Mouse (Mus musculus): Measurements from ENCODE around the gene Gm42791. TPM values are rescaled to one million over a fixed set of nuclear protein-coding genes. Genes with fewer than 3 reads are reported as not detected.

The Gm42791 gene
- polyA plus RNA-seq, 1 experiment from 2014 or later, result 5.8 TPM

- Histone ChIP-seq H3K36me3 (ENCODE audit: control insufficient read depth, insufficient read depth) (no peaks in the 10 kb centered on the region), H3K4me2 (ENCODE audit: low read length) (no peak overlapping the region), H3K4me3 (replicated peaks; ENCODE audit: low read length) (no peak overlapping the region), H3K27ac (ENCODE audit: low read length) (no peak overlapping the region), H3K27me3 (replicated peaks; ENCODE audit: control insufficient read depth, insufficient read depth, low read length) (no peaks in the 10 kb centered on the region), H3K9ac (replicated peaks; ENCODE audit: low read depth, low read length) (no peak overlapping the region), H3K4me1 (replicated peaks; ENCODE audit: control insufficient read depth, insufficient read depth, low read length) (peaks cover 3% of the 10 kb centered on the region), H3K9me3 (ENCODE audit: control insufficient read depth, low read length) (peaks cover 3% of the 10 kb centered on the region)
- ATAC-seq, result no peak
- WGBS, result 87% methylated on average over 7 of the region's 7 CpGs
Measured at GRCm38 (mm10) chr5:148989480-148989879, 5.5 kb downstream of the Gm42791 start.

- no peak for ATAC-seq
- Histone ChIP-seq H3K27ac (ENCODE audit: low read length) (no peak overlapping the region), H3K27me3 (replicated peaks; ENCODE audit: control insufficient read depth, insufficient read depth, low read length) (no peaks in the 10 kb centered on the region), H3K4me3 (replicated peaks; ENCODE audit: low read length) (no peak overlapping the region), H3K36me3 (ENCODE audit: control insufficient read depth, insufficient read depth) (no peaks in the 10 kb centered on the region), H3K4me2 (ENCODE audit: low read length) (no peak overlapping the region), H3K9me3 (ENCODE audit: control insufficient read depth, low read length) (peaks cover 8% of the 10 kb centered on the region), H3K9ac (replicated peaks; ENCODE audit: low read depth, low read length) (no peak overlapping the region), H3K4me1 (replicated peaks; ENCODE audit: control insufficient read depth, insufficient read depth, low read length) (no peaks in the 10 kb centered on the region)
- WGBS, result 41% methylated on average over 13 of the region's 13 CpGs
Measured at GRCm38 (mm10) chr5:148984961-148985360, 10.0 kb downstream of the Gm42791 start.

- no peaks in the 10 kb centered on the region for H3K27me3 ChIP-seq (replicated peaks; ENCODE audit: control insufficient read depth, insufficient read depth, low read length)
- H3K4me2 ChIP-seq (ENCODE audit: low read length), result no peak overlapping the region
- no peak overlapping the region for H3K9ac ChIP-seq (replicated peaks; ENCODE audit: low read depth, low read length)
- H3K36me3 ChIP-seq (ENCODE audit: control insufficient read depth, insufficient read depth), result no peaks in the 10 kb centered on the region
- no peaks in the 10 kb centered on the region for H3K4me1 ChIP-seq (replicated peaks; ENCODE audit: control insufficient read depth, insufficient read depth, low read length)
- WGBS, result 100% methylated on average over 1 of the region's 1 CpGs
- peaks cover 8% of the 10 kb centered on the region for H3K9me3 ChIP-seq (ENCODE audit: control insufficient read depth, low read length)
- ATAC-seq, result no peak
- no peak overlapping the region for H3K27ac ChIP-seq (ENCODE audit: low read length)
- H3K4me3 ChIP-seq (replicated peaks; ENCODE audit: low read length), result no peak overlapping the region
Measured at GRCm38 (mm10) chr5:148983696-148984095, 11.3 kb downstream of the Gm42791 start.

- no peak for ATAC-seq
- H3K4me1 ChIP-seq (replicated peaks; ENCODE audit: control insufficient read depth, insufficient read depth, low read length), result no peaks in the 10 kb centered on the region
- H3K9me3 ChIP-seq (ENCODE audit: control insufficient read depth, low read length), result peaks cover 8% of the 10 kb centered on the region
- no peaks in the 10 kb centered on the region for H3K36me3 ChIP-seq (ENCODE audit: control insufficient read depth, insufficient read depth)
- no peaks in the 10 kb centered on the region for H3K27me3 ChIP-seq (replicated peaks; ENCODE audit: control insufficient read depth, insufficient read depth, low read length)
- 87% methylated on average over 12 of the region's 12 CpGs for WGBS
- H3K27ac ChIP-seq (ENCODE audit: low read length), result no peak overlapping the region
- no peak overlapping the region for H3K9ac ChIP-seq (replicated peaks; ENCODE audit: low read depth, low read length)
- H3K4me3 ChIP-seq (replicated peaks; ENCODE audit: low read length), result no peak overlapping the region
- no peak overlapping the region for H3K4me2 ChIP-seq (ENCODE audit: low read length)
Measured at GRCm38 (mm10) chr5:148983108-148983664, 11.8 kb downstream of the Gm42791 start.

GRCm38 (mm10) chr5:148982396-148982795 lies 12.6 kb downstream of the Gm42791 start:
- Histone ChIP-seq H3K4me2 (ENCODE audit: low read length) (no peak overlapping the region), H3K36me3 (ENCODE audit: control insufficient read depth, insufficient read depth) (no peaks in the 10 kb centered on the region), H3K9me3 (ENCODE audit: control insufficient read depth, low read length) (peaks cover 4% of the 10 kb centered on the region; the same call in 1 of the 2 replicates), H3K27me3 (replicated peaks; ENCODE audit: control insufficient read depth, insufficient read depth, low read length) (no peaks in the 10 kb centered on the region), H3K4me1 (replicated peaks; ENCODE audit: control insufficient read depth, insufficient read depth, low read length) (0 out of 2 replicates have a peak, but pooled peaks cover 3% of the 10 kb centered on the region), H3K9ac (replicated peaks; ENCODE audit: low read depth, low read length) (no peak overlapping the region), H3K27ac (ENCODE audit: low read length) (no peak overlapping the region), H3K4me3 (replicated peaks; ENCODE audit: low read length) (no peak overlapping the region)
- WGBS, result 80% methylated on average over 7 of the region's 7 CpGs
- ATAC-seq, result no peak

GRCm38 (mm10) chr5:148980607-148981006 lies 14.3 kb downstream of the Gm42791 start:
- H3K27ac ChIP-seq (ENCODE audit: low read length), result no peak overlapping the region
- H3K9ac ChIP-seq (replicated peaks; ENCODE audit: low read depth, low read length), result no peak overlapping the region
- no peaks in the 10 kb centered on the region for H3K36me3 ChIP-seq (ENCODE audit: control insufficient read depth, insufficient read depth)
- H3K27me3 ChIP-seq (replicated peaks; ENCODE audit: control insufficient read depth, insufficient read depth, low read length), result no peaks in the 10 kb centered on the region
- 74% methylated on average over 6 of the region's 6 CpGs for WGBS
- no peak overlapping the region for H3K4me3 ChIP-seq (replicated peaks; ENCODE audit: low read length)
- ATAC-seq, result no peak
- no peak overlapping the region for H3K4me2 ChIP-seq (ENCODE audit: low read length)
- 0 out of 2 replicates have a peak, but pooled peaks cover 3% of the 10 kb centered on the region for H3K4me1 ChIP-seq (replicated peaks; ENCODE audit: control insufficient read depth, insufficient read depth, low read length)
- peaks cover 4% of the 10 kb centered on the region; the same call in 1 of the 2 replicates for H3K9me3 ChIP-seq (ENCODE audit: control insufficient read depth, low read length)

GRCm38 (mm10) chr5:148978458-148979165 lies 16.3 kb downstream of the Gm42791 start:
- 64% methylated on average over 18 of the region's 18 CpGs for WGBS
- peaks cover under 1% of the 10 kb centered on the region; the same call in 1 of the 2 replicates for H3K9me3 ChIP-seq (ENCODE audit: control insufficient read depth, low read length)
- no peak overlapping the region for H3K4me3 ChIP-seq (replicated peaks; ENCODE audit: low read length)
- H3K27me3 ChIP-seq (replicated peaks; ENCODE audit: control insufficient read depth, insufficient read depth, low read length), result no peaks in the 10 kb centered on the region
- no peak overlapping the region for H3K9ac ChIP-seq (replicated peaks; ENCODE audit: low read depth, low read length)
- H3K4me1 ChIP-seq (replicated peaks; ENCODE audit: control insufficient read depth, insufficient read depth, low read length), result 0 out of 2 replicates have a peak, but pooled peaks cover 3% of the 10 kb centered on the region
- ATAC-seq, result no peak
- no peak overlapping the region for H3K4me2 ChIP-seq (ENCODE audit: low read length)
- H3K27ac ChIP-seq (ENCODE audit: low read length), result no peak overlapping the region
- no peaks in the 10 kb centered on the region for H3K36me3 ChIP-seq (ENCODE audit: control insufficient read depth, insufficient read depth)

- Histone ChIP-seq H3K4me3 (replicated peaks; ENCODE audit: low read length) (no peak overlapping the region), H3K9ac (replicated peaks; ENCODE audit: low read depth, low read length) (no peak overlapping the region), H3K4me1 (replicated peaks; ENCODE audit: control insufficient read depth, insufficient read depth, low read length) (peaks cover 10% of the 10 kb centered on the region; the same call in 1 of the 2 replicates), H3K9me3 (ENCODE audit: control insufficient read depth, low read length) (no peaks in the 10 kb centered on the region), H3K27me3 (replicated peaks; ENCODE audit: control insufficient read depth, insufficient read depth, low read length) (no peaks in the 10 kb centered on the region), H3K4me2 (ENCODE audit: low read length) (no peak overlapping the region), H3K27ac (ENCODE audit: low read length) (0 out of 2 replicates have a peak overlapping the region, but pooled peaks have one; percentile 4), H3K36me3 (ENCODE audit: control insufficient read depth, insufficient read depth) (no peaks in the 10 kb centered on the region)
- ATAC-seq, result no peak
- 32% methylated on average over 14 of the region's 14 CpGs for WGBS
Measured at GRCm38 (mm10) chr5:148977698-148978457, 17.1 kb downstream of the Gm42791 start.

- Histone ChIP-seq H3K27ac (ENCODE audit: low read length) (no peak overlapping the region), H3K9ac (replicated peaks; ENCODE audit: low read depth, low read length) (no peak overlapping the region), H3K36me3 (ENCODE audit: control insufficient read depth, insufficient read depth) (no peaks in the 10 kb centered on the region), H3K9me3 (ENCODE audit: control insufficient read depth, low read length) (no peaks in the 10 kb centered on the region), H3K4me3 (replicated peaks; ENCODE audit: low read length) (no peak overlapping the region), H3K4me1 (replicated peaks; ENCODE audit: control insufficient read depth, insufficient read depth, low read length) (peaks cover 10% of the 10 kb centered on the region; the same call in 1 of the 2 replicates), H3K4me2 (ENCODE audit: low read length) (no peak overlapping the region), H3K27me3 (replicated peaks; ENCODE audit: control insufficient read depth, insufficient read depth, low read length) (no peaks in the 10 kb centered on the region)
- ATAC-seq, result no peak
- whole genome bisulfite sequencing, result 92% methylated on average over 8 of the region's 8 CpGs
Measured at GRCm38 (mm10) chr5:148976876-148977275, 18.1 kb downstream of the Gm42791 start.

Measured in forebrain, embryonic 16.5 days (tissue).